Mouse (Mus musculus): ENCODE data around the gene Dmxl2. TPM values are rescaled to one million over a fixed set of nuclear protein-coding genes. Genes with fewer than 3 reads are reported as not detected.

Dmxl2 gene
- polyA plus RNA-seq, 1 experiment from 2014 or later, result 53.5 TPM

DNA sequence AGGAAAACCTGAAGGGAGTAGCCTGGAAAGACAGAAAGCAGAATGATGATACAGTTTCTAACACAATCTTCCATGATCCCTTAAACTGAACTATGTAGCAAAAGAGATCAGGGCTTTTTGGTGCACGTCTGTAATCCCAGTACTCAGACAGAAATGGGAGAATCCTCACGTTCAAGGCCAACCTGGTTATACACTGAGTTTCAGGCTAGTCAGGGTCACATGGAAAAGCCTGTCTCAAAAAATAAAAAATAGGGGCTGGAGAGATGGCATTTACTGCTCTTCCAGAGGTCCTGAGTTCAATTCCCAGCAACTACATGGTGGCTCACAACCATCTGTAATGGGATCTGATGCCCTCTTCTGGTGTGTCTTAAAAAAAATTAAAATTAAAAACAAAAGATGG is 11.0 kb downstream of the Dmxl2 start:
- 84% methylated on average over 2 of the region's 2 CpGs for WGBS
- Histone ChIP-seq H3K36me3 (no peaks in the 10 kb centered on the region), H3K4me1 (no peaks in the 10 kb centered on the region), H3K27me3 (no peaks in the 10 kb centered on the region), H3K9me3 (no peaks in the 10 kb centered on the region), H3K4me2 (replicated peaks) (no peak overlapping the region), H3K9ac (replicated peaks) (no peak overlapping the region), H3K27ac (replicated peaks) (no peak overlapping the region), H3K4me3 (no peak overlapping the region)
- ATAC-seq (replicated peaks), result no peak

GRCm38 (mm10) chr9:54489599-54489998 is 11.8 kb downstream of the Dmxl2 start:
- Histone ChIP-seq H3K27me3 (no peaks in the 10 kb centered on the region), H3K36me3 (no peaks in the 10 kb centered on the region), H3K9me3 (no peaks in the 10 kb centered on the region), H3K4me3 (no peak overlapping the region), H3K4me1 (no peaks in the 10 kb centered on the region), H3K9ac (replicated peaks) (no peak overlapping the region), H3K27ac (replicated peaks) (no peak overlapping the region), H3K4me2 (replicated peaks) (no peak overlapping the region)
- ATAC-seq (replicated peaks), result no peak
- 81% methylated on average over 2 of the region's 2 CpGs for WGBS

GRCm38 (mm10) chr9:54484927-54485326 is 16.5 kb downstream of the Dmxl2 start:
- Histone ChIP-seq H3K27ac (replicated peaks) (no peak overlapping the region), H3K27me3 (no peaks in the 10 kb centered on the region), H3K36me3 (no peaks in the 10 kb centered on the region), H3K4me3 (no peak overlapping the region), H3K9me3 (no peaks in the 10 kb centered on the region), H3K9ac (replicated peaks) (no peak overlapping the region), H3K4me2 (replicated peaks) (no peak overlapping the region), H3K4me1 (no peaks in the 10 kb centered on the region)
- 92% methylated on average over 2 of the region's 2 CpGs for WGBS
- no peak for ATAC-seq (replicated peaks)

DNA sequence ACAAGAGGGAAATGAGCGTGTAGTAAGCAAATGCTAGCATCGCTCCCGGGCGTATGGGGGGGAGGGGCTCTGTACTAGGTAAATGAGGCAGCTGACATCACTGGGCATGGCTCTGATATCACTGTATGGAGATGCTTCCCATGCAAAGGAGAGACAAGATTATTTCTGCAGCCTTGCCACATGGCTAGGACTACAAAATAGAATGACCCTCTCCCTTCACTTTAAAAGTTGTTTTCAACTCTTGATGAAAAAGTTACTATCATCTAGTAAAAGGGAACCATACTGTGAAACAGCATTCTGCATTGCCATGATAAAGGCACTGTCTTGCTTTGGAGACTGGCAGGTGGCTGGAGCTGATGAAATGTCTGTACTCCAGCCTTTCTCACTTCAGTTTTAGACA is 18.2 kb downstream of the Dmxl2 start:
- WGBS, result 70% methylated on average over 4 of the region's 4 CpGs

GRCm38 (mm10) chr9:54482763-54483162 is 18.7 kb downstream of the Dmxl2 start:
- H3K27ac ChIP-seq (replicated peaks), result no peak overlapping the region
- H3K9ac ChIP-seq (replicated peaks), result no peak overlapping the region

More for the DNA sequence above, 18.2 kb downstream of the Dmxl2 start:
- ATAC-seq (replicated peaks), result no peak
- Histone ChIP-seq H3K9ac (replicated peaks) (no peak overlapping the region), H3K4me2 (replicated peaks) (no peak overlapping the region), H3K4me1 (no peaks in the 10 kb centered on the region), H3K9me3 (no peaks in the 10 kb centered on the region), H3K27ac (replicated peaks) (no peak overlapping the region), H3K4me3 (no peak overlapping the region), H3K36me3 (no peaks in the 10 kb centered on the region), H3K27me3 (no peaks in the 10 kb centered on the region)

DNA sequence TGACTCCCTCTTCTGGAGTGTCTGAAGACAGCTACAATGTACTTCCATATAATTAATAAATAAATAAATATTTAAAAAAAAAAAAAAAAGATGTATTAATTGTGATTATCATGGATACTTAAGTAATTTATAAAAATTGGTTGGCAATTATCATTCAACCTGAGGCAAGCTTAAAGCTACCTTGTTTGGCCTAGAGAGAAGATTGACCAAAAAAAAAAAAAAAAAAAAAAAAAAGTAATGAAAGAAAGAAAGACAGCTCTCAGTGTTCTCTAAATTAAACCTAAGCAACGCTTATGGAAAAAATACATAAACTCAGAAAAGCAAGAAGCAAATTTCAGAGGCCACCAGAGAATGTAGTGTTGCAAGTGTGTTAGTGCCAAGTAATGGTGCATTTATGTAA is 22.4 kb downstream of the Dmxl2 start:
- no peak for ATAC-seq (replicated peaks)
- H3K9ac ChIP-seq (replicated peaks), result no peak overlapping the region
- peaks cover 5% of the 10 kb centered on the region; the same call in 1 of the 2 replicates for H3K36me3 ChIP-seq
- 97% methylated on average over 1 of the region's 1 CpGs for WGBS
- no peaks in the 10 kb centered on the region for H3K4me1 ChIP-seq
- no peaks in the 10 kb centered on the region for H3K27me3 ChIP-seq
- H3K9me3 ChIP-seq, result no peaks in the 10 kb centered on the region
- H3K27ac ChIP-seq (replicated peaks), result no peak overlapping the region
- H3K4me2 ChIP-seq (replicated peaks), result no peak overlapping the region
- no peak overlapping the region for H3K4me3 ChIP-seq

More at GRCm38 (mm10) chr9:54482763-54483162, 18.7 kb downstream of the Dmxl2 start:
- Histone ChIP-seq H3K4me2 (replicated peaks) (no peak overlapping the region), H3K4me3 (no peak overlapping the region), H3K9me3 (no peaks in the 10 kb centered on the region), H3K4me1 (no peaks in the 10 kb centered on the region), H3K27me3 (no peaks in the 10 kb centered on the region), H3K36me3 (no peaks in the 10 kb centered on the region)
- no peak for ATAC-seq (replicated peaks)
- WGBS, result 91% methylated on average over 4 of the region's 4 CpGs

GRCm38 (mm10) chr9:54478117-54478516 is 23.3 kb downstream of the Dmxl2 start:
- H3K4me1 ChIP-seq, result no peaks in the 10 kb centered on the region
- H3K36me3 ChIP-seq, result peaks cover 5% of the 10 kb centered on the region; the same call in 1 of the 2 replicates
- no peak overlapping the region for H3K9ac ChIP-seq (replicated peaks)
- no peaks in the 10 kb centered on the region for H3K27me3 ChIP-seq
- H3K4me3 ChIP-seq, result no peak overlapping the region
- no peak overlapping the region for H3K4me2 ChIP-seq (replicated peaks)
- no peak overlapping the region for H3K27ac ChIP-seq (replicated peaks)
- no peaks in the 10 kb centered on the region for H3K9me3 ChIP-seq
- ATAC-seq (replicated peaks), result no peak
- 66% methylated on average over 3 of the region's 3 CpGs for whole genome bisulfite sequencing

DNA sequence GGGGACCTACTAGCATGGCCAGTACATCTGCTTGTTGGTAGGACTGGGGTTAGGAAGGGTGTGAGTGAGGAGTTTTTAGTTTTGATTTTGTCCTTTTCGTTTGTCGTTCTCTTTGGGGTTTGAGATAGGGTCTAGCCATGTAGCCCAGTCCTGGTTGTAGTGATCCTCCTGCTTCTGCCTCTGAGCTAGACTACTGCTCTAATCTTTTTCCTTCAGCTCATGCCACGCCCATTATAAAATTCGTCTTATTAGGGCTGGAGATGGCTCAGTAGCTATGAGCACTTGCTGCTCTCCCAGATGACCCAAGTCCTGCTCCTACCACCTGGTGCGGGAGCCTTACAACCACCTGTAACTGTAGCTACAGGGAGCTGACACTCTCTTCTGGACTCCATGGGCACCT is 26.9 kb downstream of the Dmxl2 start:
- WGBS, result 92% methylated on average over 5 of the region's 5 CpGs
- H3K4me2 ChIP-seq (replicated peaks), result no peak overlapping the region
- no peaks in the 10 kb centered on the region for H3K4me1 ChIP-seq
- H3K9ac ChIP-seq (replicated peaks), result no peak overlapping the region
- no peaks in the 10 kb centered on the region for H3K9me3 ChIP-seq
- H3K4me3 ChIP-seq, result no peak overlapping the region
- H3K27me3 ChIP-seq, result no peaks in the 10 kb centered on the region
- no peak overlapping the region for H3K27ac ChIP-seq (replicated peaks)
- ATAC-seq (replicated peaks), result no peak
- H3K36me3 ChIP-seq, result peaks cover 11% of the 10 kb centered on the region; the same call in 1 of the 2 replicates

DNA sequence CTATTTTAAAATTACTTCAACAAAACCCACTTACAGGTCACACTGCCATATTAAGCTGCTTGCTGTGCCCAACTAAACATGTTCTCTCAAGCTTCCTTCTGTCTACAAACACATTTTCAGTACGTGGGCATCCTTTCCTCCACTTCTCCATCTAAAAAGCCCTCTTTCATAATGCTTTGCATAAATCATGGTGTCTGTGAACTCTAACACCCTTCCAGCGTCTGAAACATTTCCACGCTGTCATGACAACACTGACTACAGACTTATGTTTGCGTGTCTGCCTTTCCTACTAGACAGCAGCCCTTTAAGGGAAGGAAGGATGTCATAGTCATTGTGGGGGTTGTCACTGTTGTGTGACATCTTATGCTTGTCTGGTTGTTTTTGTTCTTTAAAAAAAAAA is 27.4 kb downstream of the Dmxl2 start:
- WGBS, result 75% methylated on average over 4 of the region's 4 CpGs
- Histone ChIP-seq H3K4me3 (no peak overlapping the region), H3K27ac (replicated peaks) (no peak overlapping the region), H3K4me2 (replicated peaks) (no peak overlapping the region), H3K9ac (replicated peaks) (no peak overlapping the region), H3K4me1 (no peaks in the 10 kb centered on the region), H3K9me3 (no peaks in the 10 kb centered on the region), H3K27me3 (no peaks in the 10 kb centered on the region), H3K36me3 (peaks cover 11% of the 10 kb centered on the region; the same call in 1 of the 2 replicates)
- no peak for ATAC-seq (replicated peaks)

DNA sequence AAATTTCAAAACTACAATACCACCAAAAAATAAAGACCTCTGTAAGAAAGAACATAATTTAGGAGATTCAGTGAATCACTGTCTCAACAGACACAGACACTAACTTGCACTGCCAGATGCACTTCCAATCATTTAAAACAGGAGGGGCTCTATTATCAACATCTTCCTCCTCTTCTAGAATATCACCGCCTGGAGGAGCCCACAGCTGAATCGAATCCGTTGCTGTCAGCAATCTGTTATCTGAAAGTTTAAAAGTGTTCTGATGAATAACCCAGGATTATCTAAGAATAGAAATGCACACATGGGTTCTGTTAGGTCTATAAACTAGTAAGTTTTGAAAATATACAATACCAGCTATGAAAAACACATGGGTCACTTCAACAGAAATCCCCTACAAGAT is 28.6 kb downstream of the Dmxl2 start:
- H3K27ac ChIP-seq (replicated peaks), result no peak overlapping the region
- peaks cover 18% of the 10 kb centered on the region for H3K36me3 ChIP-seq
- H3K9ac ChIP-seq (replicated peaks), result no peak overlapping the region
- H3K4me1 ChIP-seq, result no peaks in the 10 kb centered on the region
- no peak overlapping the region for H3K4me3 ChIP-seq
- H3K27me3 ChIP-seq, result no peaks in the 10 kb centered on the region
- 72% methylated on average over 3 of the region's 3 CpGs for WGBS
- no peak overlapping the region for H3K4me2 ChIP-seq (replicated peaks)
- no peaks in the 10 kb centered on the region for H3K9me3 ChIP-seq
- no peak for ATAC-seq (replicated peaks)

- ATAC-seq (replicated peaks), result no peak
- 90% methylated on average over 2 of the region's 2 CpGs for WGBS
- H3K9me3 ChIP-seq, result no peaks in the 10 kb centered on the region
These were observed 32.1 kb downstream of the Dmxl2 start for GRCm38 (mm10) chr9:54469339-54469738.

GRCm38 (mm10) chr9:54467433-54467933 is 33.9 kb downstream of the Dmxl2 start:
- Histone ChIP-seq H3K4me2 (replicated peaks) (no peak overlapping the region), H3K9ac (replicated peaks) (no peak overlapping the region), H3K36me3 (peaks cover 21% of the 10 kb centered on the region), H3K4me1 (peaks cover 7% of the 10 kb centered on the region), H3K4me3 (no peak overlapping the region), H3K27ac (replicated peaks) (no peak overlapping the region), H3K27me3 (no peaks in the 10 kb centered on the region), H3K9me3 (no peaks in the 10 kb centered on the region)
- WGBS, result 96% methylated on average over 1 of the region's 1 CpGs
- no peak for ATAC-seq (replicated peaks)

More at GRCm38 (mm10) chr9:54469339-54469738, 32.1 kb downstream of the Dmxl2 start:
- Histone ChIP-seq H3K9ac (replicated peaks) (no peak overlapping the region), H3K4me3 (no peak overlapping the region), H3K36me3 (peaks cover 21% of the 10 kb centered on the region), H3K4me2 (replicated peaks) (no peak overlapping the region), H3K27ac (replicated peaks) (no peak overlapping the region), H3K4me1 (peaks cover 1% of the 10 kb centered on the region), H3K27me3 (no peaks in the 10 kb centered on the region)

DNA sequence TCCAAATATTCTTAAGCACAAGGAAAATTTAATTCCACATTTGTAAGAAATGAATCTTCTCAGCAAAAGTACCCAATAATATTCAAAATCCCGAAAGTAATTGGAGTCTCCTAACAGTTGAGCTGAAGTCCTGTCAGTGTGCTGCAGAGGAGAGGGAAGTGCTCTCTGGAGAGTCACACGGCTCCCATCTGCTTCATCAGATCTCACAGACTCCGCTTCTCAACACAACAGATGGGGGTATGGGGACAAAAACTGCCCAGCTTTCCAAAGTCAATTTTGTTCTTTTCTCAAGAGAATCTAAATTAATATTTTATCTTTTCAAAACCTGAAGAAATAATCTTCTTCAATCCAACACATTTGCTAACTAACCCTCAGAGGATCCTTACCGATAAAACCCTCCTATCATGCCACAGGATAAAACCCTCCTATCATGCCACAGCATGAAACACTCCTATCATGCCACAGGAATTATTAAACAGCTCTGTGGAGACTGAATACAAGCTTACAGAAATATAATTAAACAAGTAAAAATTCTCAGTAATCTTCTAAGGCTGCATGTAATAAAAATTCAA is 37.9 kb downstream of the Dmxl2 start:
- WGBS, result 59% methylated on average over 4 of the region's 4 CpGs
- no peak overlapping the region for H3K9ac ChIP-seq (replicated peaks)
- ATAC-seq (replicated peaks), result 0 out of 2 replicates have a peak, but pooled peaks have one; percentile 61
- peaks cover 7% of the 10 kb centered on the region for H3K4me1 ChIP-seq
- H3K27ac ChIP-seq (replicated peaks), result peak overlapping the region; percentile 42; the same call in 1 of the 2 replicates
- no peaks in the 10 kb centered on the region for H3K9me3 ChIP-seq
- H3K27me3 ChIP-seq, result no peaks in the 10 kb centered on the region
- peaks cover 16% of the 10 kb centered on the region for H3K36me3 ChIP-seq
- H3K4me3 ChIP-seq, result no peak overlapping the region
- H3K4me2 ChIP-seq (replicated peaks), result no peak overlapping the region
